Mouse (Mus musculus): ENCODE results near the gene Atg9b.

The Atg9b gene

GRCm38 (mm10) chr5:24391864-24392263 is at the start of gene Atg9b:
Gene Atg9b, minus strand, starts transcription at chr5:24392143.
- DNase-seq (ENCODE audit: low read depth in 1 of 2, low spot score in 2 of 2) = no peak

GRCm38 (mm10) chr5:24441187-24441586 is 49.2 kb upstream of the Atg9b start:
- DNase-seq (ENCODE audit: low read depth in 1 of 2, low spot score in 2 of 2) = no peak

- DNase-seq (ENCODE audit: low read depth in 1 of 2, low spot score in 2 of 2) = no peak
Observed at GRCm38 (mm10) chr5:24433993-24434392, 42.0 kb upstream of the Atg9b start.

GRCm38 (mm10) chr5:24428596-24428995 is 36.7 kb upstream of the Atg9b start:
- no peak for DNase-seq (ENCODE audit: low read depth in 1 of 2, low spot score in 2 of 2)

- no peak for DNase-seq (ENCODE audit: low read depth in 1 of 2, low spot score in 2 of 2)
Observed at GRCm38 (mm10) chr5:24427981-24428402, 36.0 kb upstream of the Atg9b start.

- DNase-seq (ENCODE audit: low read depth in 1 of 2, low spot score in 2 of 2) = no peak
Observed at GRCm38 (mm10) chr5:24427285-24427633, 35.3 kb upstream of the Atg9b start.

GRCm38 (mm10) chr5:24426556-24427284 is 34.8 kb upstream of the Atg9b start:
- DNase-seq (ENCODE audit: low read depth in 1 of 2, low spot score in 2 of 2) = no peak

- no peak for DNase-seq (ENCODE audit: low read depth in 1 of 2, low spot score in 2 of 2)
Observed at GRCm38 (mm10) chr5:24426037-24426432, 34.1 kb upstream of the Atg9b start.

GRCm38 (mm10) chr5:24425421-24426036 is 33.6 kb upstream of the Atg9b start:
- DNase-seq (ENCODE audit: low read depth in 1 of 2, low spot score in 2 of 2) = no peak

GRCm38 (mm10) chr5:24424861-24425411 is 33.0 kb upstream of the Atg9b start:
- peak in 1 of 2 experiments; percentile 64 for DNase-seq (ENCODE audit: low read depth in 1 of 2, low spot score in 2 of 2)

GRCm38 (mm10) chr5:24424004-24424781 is 32.2 kb upstream of the Atg9b start:
- peak in 1 of 2 experiments; percentile 43 for DNase-seq (ENCODE audit: low read depth in 1 of 2, low spot score in 2 of 2)

- peak; percentile 90 to 94 for DNase-seq (ENCODE audit: low read depth in 1 of 2, low spot score in 2 of 2)
Observed at GRCm38 (mm10) chr5:24423129-24424003, 31.4 kb upstream of the Atg9b start, which contains the start of the genes Cdk5 and Slc4a2. Gene Cdk5, minus strand, starts transcription at chr5:24423530. Gene Slc4a2, plus strand, starts transcription at chr5:24423837.

- DNase-seq (ENCODE audit: low read depth in 1 of 2, low spot score in 2 of 2) = no peak
Observed at GRCm38 (mm10) chr5:24420381-24420780, 28.4 kb upstream of the Atg9b start.

GRCm38 (mm10) chr5:24417587-24417986 is 25.6 kb upstream of the Atg9b start:
- DNase-seq (ENCODE audit: low read depth in 1 of 2, low spot score in 2 of 2) = no peak

GRCm38 (mm10) chr5:24416222-24416736 is 24.3 kb upstream of the Atg9b start:
- peak in 1 of 2 experiments; percentile 46 for DNase-seq (ENCODE audit: low read depth in 1 of 2, low spot score in 2 of 2)

- DNase-seq (ENCODE audit: low read depth in 1 of 2, low spot score in 2 of 2) = no peak
Observed at GRCm38 (mm10) chr5:24413938-24414337, 22.0 kb upstream of the Atg9b start.

GRCm38 (mm10) chr5:24413042-24413693 is 21.2 kb upstream of the Atg9b start, which contains the start of gene Asic3:
Gene Asic3, plus strand, starts transcription at chr5:24413392.
- no peak for DNase-seq (ENCODE audit: low read depth in 1 of 2, low spot score in 2 of 2)

GRCm38 (mm10) chr5:24412063-24412462 is 20.1 kb upstream of the Atg9b start:
- DNase-seq (ENCODE audit: low read depth in 1 of 2, low spot score in 2 of 2) = no peak

- no peak for DNase-seq (ENCODE audit: low read depth in 1 of 2, low spot score in 2 of 2)
Observed at GRCm38 (mm10) chr5:24409466-24409865, 17.5 kb upstream of the Atg9b start.

- DNase-seq (ENCODE audit: low read depth in 1 of 2, low spot score in 2 of 2) = no peak
Observed at GRCm38 (mm10) chr5:24408651-24409050, 16.7 kb upstream of the Atg9b start.

Measured in monocyte, adult 2 months (primary cell).